ENCODE assay signal across 9 mouse cellular contexts in the genomic region with DNA sequence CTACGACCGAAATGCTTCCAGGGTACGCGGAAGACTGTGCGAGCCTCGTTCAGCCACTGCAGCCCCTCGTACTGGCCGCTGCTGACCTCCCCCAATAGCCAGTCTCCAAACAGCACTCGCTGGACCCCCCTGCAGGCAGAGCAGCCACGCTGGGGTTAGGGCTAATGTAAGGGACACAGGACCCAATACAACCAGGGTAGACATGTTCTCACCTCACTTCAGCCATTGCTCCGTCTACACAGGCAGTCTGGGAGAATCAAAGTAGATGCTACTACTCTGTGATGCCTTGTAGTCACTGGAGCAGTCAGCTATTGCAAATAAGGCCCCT. TPM values are rescaled to one million over a fixed set of nuclear protein-coding genes. Genes with fewer than 3 reads are reported as not detected.
A peak's percentile ranks its signal among the peaks of the same experiment; 100 is the strongest.
DNase-seq lines count a peak whose midpoint lies in the region; ATAC-seq and TF ChIP-seq lines count a peak whose summit lies in the region.
"Had no signal": no experiment of that assay in that cellular context is flagged by ENCODE, and none has a peak within 500 bp of the region (broad histone marks: within the 10 kb centered on the region; RNA-seq: fewer than 3 reads in every experiment).

No protein-coding gene starts in this region.

- H3K4me3 ChIP-seq in heart, postnatal 0 days (ENCODE audit: low read depth, low read length) = peak overlapping the region; percentile 67
- H3K4me3 ChIP-seq in G1E (ENCODE audit: low read depth, low read length) = peak overlapping the region; percentile 76; the same call in 1 of the 2 replicates
- H3K4me3 ChIP-seq in embryonic fibroblast, embryonic 13.5 days (ENCODE audit: insufficient read depth, low read length) = peak overlapping the region; percentile 82; the same call in 1 of the 2 replicates
- H3K4me3 ChIP-seq in liver, postnatal 0 days (ENCODE audit: low read depth, low read length) = peak overlapping the region; percentile 88

- 36% methylated on average over 11 of the region's 11 CpGs for WGBS in heart, postnatal 0 days
- WGBS in liver, postnatal 0 days (ENCODE audit: insufficient replicate concordance) = 39% methylated on average over 11 of the region's 11 CpGs

- peaks cover 37% of the 10 kb centered on the region for H3K36me3 ChIP-seq in heart, postnatal 0 days (replicated peaks; ENCODE audit: control insufficient read depth, insufficient read depth, low read length)
- H3K36me3 ChIP-seq in G1E (replicated peaks) = peaks cover 52% of the 10 kb centered on the region
- peaks cover 44% of the 10 kb centered on the region for H3K36me3 ChIP-seq in liver, postnatal 0 days (replicated peaks; ENCODE audit: insufficient read depth, low read length)

- H3K9ac ChIP-seq in heart, postnatal 0 days (replicated peaks; ENCODE audit: low read depth, low read length) = no peak overlapping the region
- H3K9ac ChIP-seq in liver, postnatal 0 days (replicated peaks) = peak overlapping the region; percentile 92

- no peak for TF ChIP-seq CTCF in heart, postnatal 0 days (IDR thresholded peaks at IDR 0.05; ENCODE audit: low read depth)
- no peak for TF ChIP-seq CTCF in G1E (IDR thresholded peaks at IDR 0.05; ENCODE audit: low read depth, low read length)
- no peak for TF ChIP-seq CTCF in embryonic fibroblast, embryonic 13.5 days (IDR thresholded peaks at IDR 0.05; ENCODE audit: borderline replicate concordance, insufficient read depth, low read length)
- no peak for TF ChIP-seq CTCF in liver, postnatal 0 days (IDR thresholded peaks at IDR 0.05; ENCODE audit: low read depth)

- H3K9me3 ChIP-seq in heart, postnatal 0 days (replicated peaks; ENCODE audit: control insufficient read depth, low read length) = no peaks in the 10 kb centered on the region
- H3K9me3 ChIP-seq in G1E (replicated peaks) = no peaks in the 10 kb centered on the region
- no peaks in the 10 kb centered on the region for H3K9me3 ChIP-seq in liver, postnatal 0 days (ENCODE audit: low read length)

- ATAC-seq in heart, postnatal 0 days (ENCODE audit: insufficient read depth, low read depth) = 0 out of 2 replicates have a peak, but pooled peaks have one; percentile 7
- ATAC-seq in G1E (ENCODE audit: extremely low read depth, insufficient number of reproducible peaks, low FRiP score, poor library complexity, severe bottlenecking) = no peak
- peak; percentile 11; the same call in 1 of the 2 replicates for ATAC-seq in liver, postnatal 0 days

- H3K27ac ChIP-seq in heart, postnatal 0 days (ENCODE audit: low read depth) = no peak overlapping the region
- no peak overlapping the region for H3K27ac ChIP-seq in embryonic fibroblast, embryonic 13.5 days (ENCODE audit: insufficient read depth, low read length)
- peak overlapping the region; percentile 94 for H3K27ac ChIP-seq in liver, postnatal 0 days (ENCODE audit: low read depth)

- TF ChIP-seq POLR2A in embryonic fibroblast, embryonic 13.5 days (IDR thresholded peaks at IDR 0.05; ENCODE audit: low read depth, low read length) = no peak

- TF ChIP-seq EP300 in heart, postnatal 0 days (IDR thresholded peaks at IDR 0.05; ENCODE audit: low read depth) = no peak
- no peak for TF ChIP-seq EP300 in liver, postnatal 0 days (IDR thresholded peaks at IDR 0.05; ENCODE audit: low read depth)

- intact Hi-C loops in heart, postnatal 10 days (cut with DNase I) = loop anchor here (1.0 kb wide), 1 partner anchor 98 kb away; no protein-coding TSS in a partner anchor

- H3K4me2 ChIP-seq in heart, postnatal 0 days (ENCODE audit: low read depth, low read length) = peak overlapping the region; percentile 63
- peak overlapping the region; percentile 95 for H3K4me2 ChIP-seq in liver, postnatal 0 days (ENCODE audit: low read depth, low read length)

- no peaks in the 10 kb centered on the region for H3K27me3 ChIP-seq in heart, postnatal 0 days (ENCODE audit: control insufficient read depth, insufficient read depth, low read length)
- H3K27me3 ChIP-seq in G1E (ENCODE audit: insufficient read depth, low read length) = peaks cover 13% of the 10 kb centered on the region; the same call in 1 of the 2 replicates
- peaks cover 6% of the 10 kb centered on the region; the same call in 1 of the 2 replicates for H3K27me3 ChIP-seq in liver, postnatal 0 days (ENCODE audit: insufficient read depth, low read length)

- H3K4me1 ChIP-seq in heart, postnatal 0 days (ENCODE audit: control insufficient read depth, insufficient read depth) = peaks cover 9% of the 10 kb centered on the region
- H3K4me1 ChIP-seq in G1E (ENCODE audit: insufficient read depth, low read depth, low read length) = peaks cover 48% of the 10 kb centered on the region
- H3K4me1 ChIP-seq in embryonic fibroblast, embryonic 13.5 days (ENCODE audit: control insufficient read depth, insufficient read depth, low read length) = no peaks in the 10 kb centered on the region; the same call in 1 of the 2 replicates
- peaks cover 29% of the 10 kb centered on the region for H3K4me1 ChIP-seq in liver, postnatal 0 days (ENCODE audit: insufficient read depth)

- no peak for DNase-seq in heart, postnatal 0 days (ENCODE audit: low spot score)
- no peak for DNase-seq in heart, postnatal 10 days
- DNase-seq in G1E (ENCODE audit: low spot score) = no peak
- DNase-seq in liver, postnatal 0 days = no peak
- DNase-seq in layer of hippocampus, adult 8-10 months (ENCODE audit: low spot score in 2 of 2) = no peak
- no peak for DNase-seq in gastrocnemius, adult 18-20 months (ENCODE audit: low spot score)
- no peak for DNase-seq in kidney, postnatal 36 days

RNA-seq across cellular contexts. Expression of a gene that starts 0.9 kb away (rescaled TPM):
- 10.0 and 18.8 TPM in 2 replicates for total RNA-seq in heart, postnatal 0 days (2014; rRNA removed; ENCODE audit: low replicate concordance)
- 6.2 and 7.5 TPM in 2 replicates for polyA plus RNA-seq in heart, postnatal 0 days (2015; fragmentation: Nextera tagmentation; extraction: Ambion mirVana)
- total RNA-seq in heart, postnatal 10 days (2021) = 1 to 10 TPM; 1.7 TPM
- 1.6 and 2.5 TPM in 2 replicates for total RNA-seq in G1E (2014; fragmentation: Nextera tagmentation)
- total RNA-seq in G1E (2017) = 6.2 and 6.8 TPM in 2 replicates
- polyA plus RNA-seq in G1E (2012) = 12.9 and 17.6 TPM in 2 replicates
- polyA plus RNA-seq in embryonic fibroblast, embryonic 13.5 days (2011; ENCODE audit: insufficient read length, low read depth, missing spikeins) = 6.0 and 7.2 TPM in 2 replicates
- polyA plus RNA-seq in liver, postnatal 0 days (2015; fragmentation: Nextera tagmentation; extraction: Ambion mirVana) = 22.9 and 25.4 TPM in 2 replicates
- total RNA-seq in layer of hippocampus, adult 8-10 months (2022) = 1 to 10 TPM in 2 of 4 experiments, under 1 TPM in 2; 0.85 to 3.8 (median 2.0) TPM
- 1 to 10 TPM in 1 of 2 experiments, under 1 TPM in 1; 0.25 to 1.4 TPM for total RNA-seq in gastrocnemius, adult 18-20 months (2021)

RNA-seq across cellular contexts. Expression of a gene that starts 11.2 kb away (rescaled TPM):
- not detected in 2 replicates for total RNA-seq in heart, postnatal 0 days (2014; rRNA removed; ENCODE audit: low replicate concordance)
- polyA plus RNA-seq in heart, postnatal 0 days (2015; fragmentation: Nextera tagmentation; extraction: Ambion mirVana) = not detected in 2 replicates
- total RNA-seq in heart, postnatal 10 days (2021) = not detected
- total RNA-seq in G1E (2014; fragmentation: Nextera tagmentation) = not detected in 2 replicates
- 0.05 TPM in 1 of 2 replicates, not detected in the other for total RNA-seq in G1E (2017)
- polyA plus RNA-seq in G1E (2012) = not detected in 2 replicates
- not detected in 2 replicates for polyA plus RNA-seq in embryonic fibroblast, embryonic 13.5 days (2011; ENCODE audit: insufficient read length, low read depth, missing spikeins)
- 1.1 and 1.3 TPM in 2 replicates for polyA plus RNA-seq in liver, postnatal 0 days (2015; fragmentation: Nextera tagmentation; extraction: Ambion mirVana)
- total RNA-seq in layer of hippocampus, adult 8-10 months (2022) = not detected
- total RNA-seq in gastrocnemius, adult 18-20 months (2021) = not detected
- polyA plus RNA-seq: neural tube, embryonic 14.5 days had no signal

RNA-seq across cellular contexts. Expression of a gene that starts 13.6 kb away (rescaled TPM):
- not detected in 2 replicates for total RNA-seq in heart, postnatal 0 days (2014; rRNA removed; ENCODE audit: low replicate concordance)
- polyA plus RNA-seq in heart, postnatal 0 days (2015; fragmentation: Nextera tagmentation; extraction: Ambion mirVana) = 1.0 and 1.6 TPM in 2 replicates
- total RNA-seq in heart, postnatal 10 days (2021) = under 1 TPM in 1 of 2 experiments, not detected in 1; 0.48 TPM
- not detected in 2 replicates for total RNA-seq in G1E (2014; fragmentation: Nextera tagmentation)
- not detected in 2 replicates for total RNA-seq in G1E (2017)
- polyA plus RNA-seq in G1E (2012) = not detected in 2 replicates
- polyA plus RNA-seq in embryonic fibroblast, embryonic 13.5 days (2011; ENCODE audit: insufficient read length, low read depth, missing spikeins) = not detected in 2 replicates
- polyA plus RNA-seq in liver, postnatal 0 days (2015; fragmentation: Nextera tagmentation; extraction: Ambion mirVana) = not detected in 2 replicates
- not detected for total RNA-seq in layer of hippocampus, adult 8-10 months (2022)
- not detected for total RNA-seq in gastrocnemius, adult 18-20 months (2021)

RNA-seq across cellular contexts. Expression of a gene that starts 26.4 kb away (rescaled TPM):
- not detected in 2 replicates for total RNA-seq in heart, postnatal 0 days (2014; rRNA removed; ENCODE audit: low replicate concordance)
- 0.07 TPM in 1 of 2 replicates, not detected in the other for polyA plus RNA-seq in heart, postnatal 0 days (2015; fragmentation: Nextera tagmentation; extraction: Ambion mirVana)
- total RNA-seq in heart, postnatal 10 days (2021) = not detected
- total RNA-seq in G1E (2014; fragmentation: Nextera tagmentation) (not detected in 2 replicates), G1E (2017) (0.38 TPM in 1 of 2 replicates, not detected in the other)
- polyA plus RNA-seq in G1E (2012) = not detected in 2 replicates
- polyA plus RNA-seq in embryonic fibroblast, embryonic 13.5 days (2011; ENCODE audit: insufficient read length, low read depth, missing spikeins) = 0.28 TPM in 1 of 2 replicates, not detected in the other
- not detected in 2 replicates for polyA plus RNA-seq in liver, postnatal 0 days (2015; fragmentation: Nextera tagmentation; extraction: Ambion mirVana)
- under 1 TPM in 1 of 4 experiments, not detected in 3; 0.27 TPM for total RNA-seq in layer of hippocampus, adult 8-10 months (2022)
- total RNA-seq in gastrocnemius, adult 18-20 months (2021) = not detected

RNA-seq across cellular contexts. Expression of a gene that starts 36.8 kb away (rescaled TPM):
- total RNA-seq in heart, postnatal 0 days (2014; rRNA removed; ENCODE audit: low replicate concordance) = 28.9 and 31.9 TPM in 2 replicates
- polyA plus RNA-seq in heart, postnatal 0 days (2015; fragmentation: Nextera tagmentation; extraction: Ambion mirVana) = 17.4 and 20.4 TPM in 2 replicates
- 10 to 100 TPM; 46.1 to 47.4 TPM for total RNA-seq in heart, postnatal 10 days (2021)
- total RNA-seq in G1E (2014; fragmentation: Nextera tagmentation) (73.1 and 77.4 TPM in 2 replicates), G1E (2017) (45.1 and 61.4 TPM in 2 replicates)
- polyA plus RNA-seq in G1E (2012) = 159 and 173 TPM in 2 replicates
- 54.7 and 58.7 TPM in 2 replicates for polyA plus RNA-seq in embryonic fibroblast, embryonic 13.5 days (2011; ENCODE audit: insufficient read length, low read depth, missing spikeins)
- 10.8 and 14.3 TPM in 2 replicates for polyA plus RNA-seq in liver, postnatal 0 days (2015; fragmentation: Nextera tagmentation; extraction: Ambion mirVana)
- total RNA-seq in layer of hippocampus, adult 8-10 months (2022) = 10 to 100 TPM; 68.4 to 95.2 (median 79.3) TPM
- total RNA-seq in gastrocnemius, adult 18-20 months (2021) = 10 to 100 TPM; 19.5 to 24.8 TPM
